Mouse (Mus musculus): ENCODE measurements around the gene Sirt4. TPM values are rescaled to one million over a fixed set of nuclear protein-coding genes. Genes with fewer than 3 reads are reported as not detected.
"Not testable (repeated sequence)": the region's sequence is repeated elsewhere in the genome, so short reads cannot be mapped to it uniquely, and the experiment has no call there.

Gene Sirt4
- polyA plus RNA-seq, 1 experiment from 2014 or later = 26.8 TPM

DNA sequence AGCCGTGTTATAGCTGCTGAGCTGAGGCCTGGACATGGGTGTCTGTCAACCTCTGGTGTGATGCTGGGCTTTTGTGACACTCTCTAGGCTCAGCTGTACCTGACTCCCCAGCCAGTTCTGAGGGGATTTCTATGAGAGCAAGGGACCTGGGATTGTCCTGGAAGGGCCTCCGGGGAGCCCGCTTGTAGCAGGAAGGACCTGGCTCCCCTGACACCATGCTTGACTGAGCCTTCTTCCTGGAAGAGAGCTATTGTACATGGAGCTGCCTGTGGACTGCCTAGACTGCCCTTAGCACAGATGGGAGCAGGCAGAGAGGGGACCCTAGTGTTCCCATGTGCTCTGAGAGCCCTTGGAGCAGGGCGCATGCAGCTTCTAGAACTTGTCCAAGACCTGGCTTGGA is 40.9 kb upstream of the Sirt4 start:
- Histone ChIP-seq H3K36me3 (ENCODE audit: control insufficient read depth, insufficient read depth, low read length) (no peaks in the 10 kb centered on the region), H3K4me2 (ENCODE audit: low read length) (no peak overlapping the region), H3K27ac (ENCODE audit: low read depth, low read length) (peak overlapping the region; percentile 8; the same call in 1 of the 2 replicates), H3K9ac (ENCODE audit: low read depth, low read length) (no peak overlapping the region), H3K27me3 (replicated peaks; ENCODE audit: control insufficient read depth, insufficient read depth, low read length) (no peaks in the 10 kb centered on the region), H3K4me1 (ENCODE audit: control insufficient read depth, insufficient read depth, low read depth, low read length) (peaks cover 20% of the 10 kb centered on the region), H3K9me3 (ENCODE audit: control insufficient read depth, low read length) (no peaks in the 10 kb centered on the region), H3K4me3 (ENCODE audit: low read length) (no peak overlapping the region)
- 80% methylated on average over 3 of the region's 4 CpGs for WGBS
- ATAC-seq = no peak

DNA sequence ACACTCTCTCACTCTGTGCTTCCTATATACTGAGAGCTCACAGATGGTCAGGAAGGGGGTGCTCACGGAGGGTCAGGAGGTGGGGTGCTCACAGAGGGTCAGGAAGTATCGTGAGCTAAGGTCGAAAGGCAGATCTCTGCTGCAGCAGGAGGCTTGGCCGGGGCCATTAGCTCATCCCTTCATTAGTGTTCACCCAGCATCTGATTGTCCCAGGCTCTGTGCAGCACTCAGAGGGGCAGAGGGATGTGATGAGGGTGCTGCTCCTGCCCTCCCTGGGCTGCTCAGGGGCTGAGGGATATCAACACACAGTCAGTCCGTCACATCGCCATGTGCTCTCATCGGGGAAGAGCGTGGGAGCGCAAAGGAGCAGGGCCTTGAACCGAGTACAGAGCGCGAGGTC is 39.9 kb upstream of the Sirt4 start:
- no peak overlapping the region for H3K9ac ChIP-seq (ENCODE audit: low read depth, low read length)
- WGBS = 45% methylated on average over 12 of the region's 12 CpGs

DNA sequence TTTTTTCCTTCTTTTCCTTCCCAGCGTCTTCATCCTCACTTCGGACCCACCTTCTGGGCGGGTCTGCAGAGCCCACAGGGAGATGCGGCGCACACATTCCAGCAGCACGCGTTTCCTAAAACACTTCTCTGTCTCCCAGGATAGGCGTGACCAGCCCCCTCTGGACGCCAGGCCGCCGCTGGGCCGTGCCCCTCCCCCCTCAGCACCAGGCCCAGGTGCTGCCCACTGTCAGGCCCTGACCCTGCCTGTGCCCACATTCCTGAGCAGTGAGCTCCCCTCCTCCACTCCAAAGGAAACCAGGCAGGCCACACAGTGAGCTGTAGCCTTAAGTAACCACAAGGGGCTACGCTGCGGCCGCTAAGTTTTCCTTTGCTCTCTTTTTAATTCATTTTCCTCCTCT is 39.4 kb upstream of the Sirt4 start:
- H3K4me2 ChIP-seq (ENCODE audit: low read length) = no peak overlapping the region
- peaks cover 7% of the 10 kb centered on the region for H3K4me1 ChIP-seq (ENCODE audit: control insufficient read depth, insufficient read depth, low read depth, low read length)
- no peak overlapping the region for H3K9ac ChIP-seq (ENCODE audit: low read depth, low read length)
- no peak overlapping the region for H3K4me3 ChIP-seq (ENCODE audit: low read length)
- H3K27me3 ChIP-seq (replicated peaks; ENCODE audit: control insufficient read depth, insufficient read depth, low read length) = no peaks in the 10 kb centered on the region
- H3K9me3 ChIP-seq (ENCODE audit: control insufficient read depth, low read length) = no peaks in the 10 kb centered on the region
- H3K36me3 ChIP-seq (ENCODE audit: control insufficient read depth, insufficient read depth, low read length) = no peaks in the 10 kb centered on the region
- H3K27ac ChIP-seq (ENCODE audit: low read depth, low read length) = no peak overlapping the region; the same call in 1 of the 2 replicates
- WGBS = 10% methylated on average over 15 of the region's 15 CpGs
- no peak for ATAC-seq

More for the DNA sequence above, 39.9 kb upstream of the Sirt4 start:
- Histone ChIP-seq H3K9me3 (ENCODE audit: control insufficient read depth, low read length) (no peaks in the 10 kb centered on the region), H3K27me3 (replicated peaks; ENCODE audit: control insufficient read depth, insufficient read depth, low read length) (no peaks in the 10 kb centered on the region), H3K27ac (ENCODE audit: low read depth, low read length) (no peak overlapping the region; the same call in 1 of the 2 replicates), H3K4me2 (ENCODE audit: low read length) (no peak overlapping the region), H3K4me1 (ENCODE audit: control insufficient read depth, insufficient read depth, low read depth, low read length) (peaks cover 10% of the 10 kb centered on the region), H3K36me3 (ENCODE audit: control insufficient read depth, insufficient read depth, low read length) (no peaks in the 10 kb centered on the region), H3K4me3 (ENCODE audit: low read length) (no peak overlapping the region)
- ATAC-seq = no peak

DNA sequence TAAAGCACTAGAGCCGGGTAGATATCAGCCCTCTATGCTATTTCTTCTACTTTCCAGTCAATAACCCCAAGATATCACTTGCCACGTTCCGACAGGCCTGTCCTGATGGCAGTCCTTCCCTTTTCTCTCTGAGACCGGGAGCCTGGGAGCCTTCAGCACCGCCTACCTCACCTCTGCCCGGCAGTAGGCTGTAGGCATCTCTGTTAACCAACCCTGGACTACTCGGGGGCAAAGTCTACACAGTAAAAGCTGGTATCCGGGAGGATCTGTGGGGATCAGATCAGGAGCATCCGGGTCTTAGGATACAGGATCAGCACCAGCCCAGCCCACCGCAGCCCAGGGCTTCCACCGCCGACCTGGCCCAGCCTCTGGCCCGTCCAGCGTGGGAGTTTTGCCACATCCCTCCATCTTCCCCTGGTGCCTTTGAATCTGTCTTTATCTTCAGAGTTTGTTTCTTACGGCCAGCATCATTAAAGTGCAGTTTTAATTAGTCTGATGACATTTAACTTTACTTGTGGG is 38.5 kb upstream of the Sirt4 start:
- ATAC-seq = no peak
- no peaks in the 10 kb centered on the region for H3K36me3 ChIP-seq (ENCODE audit: control insufficient read depth, insufficient read depth, low read length)
- 79% methylated on average over 15 of the region's 15 CpGs for WGBS

DNA sequence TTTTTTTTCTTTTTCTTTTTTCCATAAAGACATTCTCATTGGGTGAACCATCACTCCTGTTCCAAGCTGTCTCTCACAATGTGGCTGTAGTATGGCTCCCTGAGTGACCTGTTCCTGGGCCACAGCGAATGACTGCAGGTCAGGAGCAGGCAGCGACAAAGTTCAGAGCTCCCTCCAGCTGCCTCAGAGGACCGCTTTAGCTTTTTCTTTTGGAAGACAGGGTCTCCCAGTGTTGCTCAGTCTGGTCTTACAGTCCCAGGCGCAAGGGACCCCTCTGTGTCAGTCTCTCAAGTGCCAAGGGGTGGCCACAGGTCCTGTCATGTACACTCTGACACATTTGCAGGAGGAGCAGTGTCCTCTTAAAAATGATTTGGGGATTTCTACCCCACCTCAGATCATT is 38.0 kb upstream of the Sirt4 start:
- no peak overlapping the region for H3K9ac ChIP-seq (ENCODE audit: low read depth, low read length)
- no peak for ATAC-seq
- no peak overlapping the region for H3K4me3 ChIP-seq (ENCODE audit: low read length)
- H3K4me2 ChIP-seq (ENCODE audit: low read length) = no peak overlapping the region
- 80% methylated on average over 4 of the region's 4 CpGs for WGBS
- no peaks in the 10 kb centered on the region for H3K36me3 ChIP-seq (ENCODE audit: control insufficient read depth, insufficient read depth, low read length)
- no peak overlapping the region for H3K27ac ChIP-seq (ENCODE audit: low read depth, low read length)
- no peaks in the 10 kb centered on the region for H3K9me3 ChIP-seq (ENCODE audit: control insufficient read depth, low read length)
- no peaks in the 10 kb centered on the region for H3K27me3 ChIP-seq (replicated peaks; ENCODE audit: control insufficient read depth, insufficient read depth, low read length)
- peaks cover 7% of the 10 kb centered on the region for H3K4me1 ChIP-seq (ENCODE audit: control insufficient read depth, insufficient read depth, low read depth, low read length)

More for the DNA sequence above, 38.5 kb upstream of the Sirt4 start:
- Histone ChIP-seq H3K4me2 (ENCODE audit: low read length) (no peak overlapping the region), H3K9me3 (ENCODE audit: control insufficient read depth, low read length) (no peaks in the 10 kb centered on the region), H3K4me1 (ENCODE audit: control insufficient read depth, insufficient read depth, low read depth, low read length) (peaks cover 7% of the 10 kb centered on the region), H3K9ac (ENCODE audit: low read depth, low read length) (no peak overlapping the region), H3K27me3 (replicated peaks; ENCODE audit: control insufficient read depth, insufficient read depth, low read length) (no peaks in the 10 kb centered on the region), H3K4me3 (ENCODE audit: low read length) (no peak overlapping the region), H3K27ac (ENCODE audit: low read depth, low read length) (no peak overlapping the region)

DNA sequence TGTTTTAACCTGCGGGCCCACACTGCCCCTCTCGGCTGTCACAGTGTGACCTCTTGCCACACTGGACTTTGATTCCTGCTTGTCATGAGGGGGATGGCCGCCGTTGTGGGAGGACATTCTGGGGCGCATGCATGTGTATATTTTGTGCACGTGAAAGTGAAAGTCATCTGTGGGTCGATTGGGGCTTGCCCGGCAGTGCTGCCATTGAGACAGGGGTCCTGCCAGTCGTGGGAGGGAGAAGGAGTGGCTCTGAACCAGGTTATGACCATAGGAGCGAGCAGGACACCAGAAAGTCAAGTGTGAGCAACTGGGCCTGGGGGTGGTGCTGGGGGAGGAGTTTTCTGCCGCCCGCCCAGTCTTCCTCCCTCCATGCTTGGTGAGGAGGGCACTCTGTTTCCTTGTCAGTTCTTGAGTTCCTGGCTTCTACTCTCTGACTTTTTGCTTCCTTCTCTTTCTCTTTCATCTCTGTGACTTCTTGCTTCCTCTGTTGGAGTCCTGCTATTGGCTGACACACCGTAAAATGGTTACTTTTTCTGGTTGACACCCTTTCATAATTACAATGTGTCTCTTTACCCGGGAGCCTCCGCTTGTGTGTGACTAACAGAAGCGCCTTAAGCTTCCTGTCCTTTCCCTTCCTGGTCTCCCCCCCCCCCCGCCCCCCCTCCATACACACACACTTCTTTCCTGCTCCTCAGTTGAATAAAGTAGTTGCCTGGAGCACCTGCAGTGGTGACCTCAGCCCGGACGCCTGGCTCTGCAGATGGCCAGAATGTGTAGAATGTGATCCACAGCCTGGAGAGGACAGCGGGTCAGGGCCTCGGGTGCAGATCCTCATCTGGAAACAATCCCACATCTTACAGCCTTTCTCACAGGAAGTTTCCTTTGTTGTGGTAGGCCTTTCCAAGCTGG is 37.3 kb upstream of the Sirt4 start:
- Histone ChIP-seq H3K4me1 (ENCODE audit: control insufficient read depth, insufficient read depth, low read depth, low read length) (peaks cover 7% of the 10 kb centered on the region), H3K27ac (ENCODE audit: low read depth, low read length) (0 out of 2 replicates have a peak overlapping the region, but pooled peaks have one; percentile 41), H3K4me2 (ENCODE audit: low read length) (no peak overlapping the region), H3K9me3 (ENCODE audit: control insufficient read depth, low read length) (no peaks in the 10 kb centered on the region), H3K27me3 (replicated peaks; ENCODE audit: control insufficient read depth, insufficient read depth, low read length) (no peaks in the 10 kb centered on the region), H3K4me3 (ENCODE audit: low read length) (no peak overlapping the region), H3K36me3 (ENCODE audit: control insufficient read depth, insufficient read depth, low read length) (no peaks in the 10 kb centered on the region), H3K9ac (ENCODE audit: low read depth, low read length) (no peak overlapping the region)
- no peak for ATAC-seq
- 70% methylated on average over 21 of the region's 21 CpGs for WGBS

DNA sequence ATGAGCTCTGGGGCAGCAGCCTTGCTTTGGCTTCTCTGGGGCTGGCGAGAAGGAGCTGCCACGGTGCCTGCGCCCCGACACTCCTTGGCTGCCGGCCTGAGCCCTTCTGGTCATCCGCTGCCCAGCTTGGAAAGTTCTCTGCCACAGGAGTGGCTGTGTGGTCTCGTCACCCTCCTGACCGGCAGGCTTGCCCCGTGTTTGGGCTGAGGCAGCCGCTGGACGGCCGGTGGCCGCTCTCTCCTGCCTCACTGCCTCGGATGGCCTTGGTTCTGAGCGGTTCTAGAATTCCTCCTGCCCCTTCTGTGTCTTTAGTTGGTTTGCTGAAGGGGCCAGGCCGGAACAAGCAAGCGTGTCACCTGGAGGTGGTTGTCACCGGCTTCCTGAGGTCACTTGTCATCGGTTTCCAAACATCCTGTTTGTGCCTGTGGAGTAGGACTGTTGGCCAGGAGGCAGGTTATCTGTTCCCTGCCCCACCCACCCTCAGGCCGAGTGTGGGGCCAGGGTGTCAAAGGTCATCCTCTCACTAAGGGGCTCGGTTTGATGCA is 35.9 kb upstream of the Sirt4 start:
- no peak overlapping the region for H3K9ac ChIP-seq (ENCODE audit: low read depth, low read length)
- no peak overlapping the region for H3K4me2 ChIP-seq (ENCODE audit: low read length)
- no peak for ATAC-seq
- H3K36me3 ChIP-seq (ENCODE audit: control insufficient read depth, insufficient read depth, low read length) = no peaks in the 10 kb centered on the region
- H3K27ac ChIP-seq (ENCODE audit: low read depth, low read length) = no peak overlapping the region; the same call in 1 of the 2 replicates
- H3K4me3 ChIP-seq (ENCODE audit: low read length) = no peak overlapping the region
- no peaks in the 10 kb centered on the region for H3K9me3 ChIP-seq (ENCODE audit: control insufficient read depth, low read length)
- peaks cover 4% of the 10 kb centered on the region for H3K4me1 ChIP-seq (ENCODE audit: control insufficient read depth, insufficient read depth, low read depth, low read length)
- WGBS = 75% methylated on average over 21 of the region's 21 CpGs
- H3K27me3 ChIP-seq (replicated peaks; ENCODE audit: control insufficient read depth, insufficient read depth, low read length) = no peaks in the 10 kb centered on the region

DNA sequence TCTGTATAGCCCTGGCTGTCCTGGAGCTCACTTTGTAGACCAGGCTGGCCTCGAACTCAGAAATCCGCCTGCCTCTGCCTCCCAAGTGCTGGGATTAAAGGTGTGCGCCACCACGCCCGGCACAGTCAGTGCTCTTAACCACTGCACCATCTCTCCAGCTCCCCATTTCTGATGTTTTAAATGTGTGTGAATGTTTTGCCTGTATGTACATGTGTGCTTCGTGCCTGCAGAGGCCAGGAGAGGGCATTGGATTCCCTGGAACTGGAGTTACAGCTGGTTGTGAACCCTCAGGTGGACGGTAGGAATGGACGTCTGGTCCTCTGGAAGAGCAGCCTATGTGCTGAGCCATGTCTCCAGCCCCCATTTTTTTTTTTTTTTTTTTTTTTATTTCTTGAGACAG is 33.7 kb upstream of the Sirt4 start:
- H3K4me3 ChIP-seq (ENCODE audit: low read length); ATAC-seq; H3K4me2 ChIP-seq (ENCODE audit: low read length); H3K9me3 ChIP-seq (ENCODE audit: control insufficient read depth, low read length); H3K9ac ChIP-seq (ENCODE audit: low read depth, low read length); H3K4me1 ChIP-seq (ENCODE audit: control insufficient read depth, insufficient read depth, low read depth, low read length); H3K27ac ChIP-seq (ENCODE audit: low read depth, low read length); H3K27me3 ChIP-seq (replicated peaks; ENCODE audit: control insufficient read depth, insufficient read depth, low read length); H3K36me3 ChIP-seq (ENCODE audit: control insufficient read depth, insufficient read depth, low read length): not testable (repeated sequence)
- WGBS = 90% methylated on average over 7 of the region's 8 CpGs

DNA sequence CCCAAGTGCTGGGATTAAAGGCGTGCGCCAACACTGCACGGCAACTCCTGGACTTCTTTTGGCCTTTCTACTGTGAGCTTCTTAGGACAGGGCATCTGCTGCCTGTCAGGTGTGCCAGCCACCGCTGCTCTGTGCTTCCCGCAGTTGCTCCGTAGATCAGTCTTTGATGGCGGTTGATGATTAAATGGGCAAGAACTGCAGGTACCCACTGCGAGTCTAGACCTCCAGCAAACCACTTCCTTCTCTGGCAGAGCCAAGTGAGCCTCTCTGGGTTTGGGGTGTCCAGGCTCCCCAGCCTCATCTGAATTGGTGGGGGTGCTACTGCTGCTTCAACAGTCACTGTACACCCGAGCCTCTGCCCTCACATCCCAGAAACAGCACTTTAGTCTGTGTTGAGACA is 33.0 kb upstream of the Sirt4 start:
- H3K27me3 ChIP-seq (replicated peaks; ENCODE audit: control insufficient read depth, insufficient read depth, low read length) = no peaks in the 10 kb centered on the region
- ATAC-seq = no peak
- no peak overlapping the region for H3K4me3 ChIP-seq (ENCODE audit: low read length)
- H3K4me2 ChIP-seq (ENCODE audit: low read length) = no peak overlapping the region
- H3K9ac ChIP-seq (ENCODE audit: low read depth, low read length) = no peak overlapping the region
- WGBS = 88% methylated on average over 9 of the region's 9 CpGs
- peaks cover 6% of the 10 kb centered on the region for H3K4me1 ChIP-seq (ENCODE audit: control insufficient read depth, insufficient read depth, low read depth, low read length)
- no peaks in the 10 kb centered on the region for H3K36me3 ChIP-seq (ENCODE audit: control insufficient read depth, insufficient read depth, low read length)
- H3K9me3 ChIP-seq (ENCODE audit: control insufficient read depth, low read length) = no peaks in the 10 kb centered on the region
- no peak overlapping the region for H3K27ac ChIP-seq (ENCODE audit: low read depth, low read length)
